In the genomic region with DNA sequence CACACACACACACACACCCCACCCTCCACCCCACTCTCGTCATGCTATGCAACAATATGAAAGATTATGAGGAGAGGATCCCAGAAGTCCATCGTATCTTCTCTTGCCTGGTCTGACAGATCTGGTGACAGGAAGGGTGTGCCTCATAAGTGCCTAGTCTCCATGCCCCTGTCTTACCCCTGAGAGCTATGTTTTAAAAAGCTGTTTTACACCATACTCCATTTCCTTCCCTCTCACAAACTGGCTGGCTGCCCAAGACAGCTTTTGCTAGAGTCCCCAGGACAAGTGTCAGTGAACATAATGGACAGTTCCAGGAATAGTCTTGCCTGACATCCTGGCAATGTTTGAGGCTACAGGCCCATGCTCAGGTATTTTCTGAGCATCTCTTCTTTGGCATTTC, we compare ENCODE assay signal across 14 mouse cellular contexts.
DNase-seq lines count a peak whose midpoint lies in the region; ATAC-seq and TF ChIP-seq lines count a peak whose summit lies in the region.
"Had no signal": no experiment of that assay in that cellular context is flagged by ENCODE, and none has a peak within 500 bp of the region (broad histone marks: within the 10 kb centered on the region; RNA-seq: fewer than 3 reads in every experiment).

No protein-coding gene starts in this region.

- H3K27me3 ChIP-seq in embryonic facial prominence, embryonic 14.5 days (replicated peaks; ENCODE audit: control insufficient read depth, insufficient read depth, low read length), result no peaks in the 10 kb centered on the region
- no peaks in the 10 kb centered on the region for H3K27me3 ChIP-seq in embryonic facial prominence, embryonic 10.5 days (replicated peaks; ENCODE audit: low read depth, poor library complexity, severe bottlenecking)
- no peaks in the 10 kb centered on the region for H3K27me3 ChIP-seq in lung, embryonic 14.5 days (ENCODE audit: insufficient read depth, low read length)
- H3K27me3 ChIP-seq in midbrain, postnatal 0 days (ENCODE audit: insufficient read depth, low read length), result no peaks in the 10 kb centered on the region
- no peaks in the 10 kb centered on the region for H3K27me3 ChIP-seq in stomach, postnatal 0 days (ENCODE audit: control insufficient read depth, insufficient read depth, low read length)
- H3K27me3 ChIP-seq: forebrain, embryonic 15.5 days; limb, embryonic 12.5 days; liver, embryonic 15.5 days; neural tube, embryonic 15.5 days had no signal

- no peak overlapping the region for H3K4me2 ChIP-seq in embryonic facial prominence, embryonic 14.5 days (ENCODE audit: low read depth, low read length)
- H3K4me2 ChIP-seq in lung, embryonic 14.5 days, result no peak overlapping the region
- H3K4me2 ChIP-seq in midbrain, postnatal 0 days (ENCODE audit: low read depth, low read length, poor library complexity, severe bottlenecking), result no peak overlapping the region
- H3K4me2 ChIP-seq in stomach, postnatal 0 days (replicated peaks; ENCODE audit: low read depth), result no peak overlapping the region
- H3K4me2 ChIP-seq: forebrain, embryonic 15.5 days; limb, embryonic 12.5 days; liver, embryonic 15.5 days; neural tube, embryonic 15.5 days had no signal

- H3K36me3 ChIP-seq in embryonic facial prominence, embryonic 14.5 days (ENCODE audit: control insufficient read depth, insufficient read depth, low read length), result no peaks in the 10 kb centered on the region
- no peaks in the 10 kb centered on the region for H3K36me3 ChIP-seq in embryonic facial prominence, embryonic 10.5 days (replicated peaks)
- no peaks in the 10 kb centered on the region for H3K36me3 ChIP-seq in lung, embryonic 14.5 days (ENCODE audit: insufficient read depth)
- no peaks in the 10 kb centered on the region for H3K36me3 ChIP-seq in midbrain, postnatal 0 days (ENCODE audit: insufficient read depth, low read length)
- no peaks in the 10 kb centered on the region for H3K36me3 ChIP-seq in stomach, postnatal 0 days (ENCODE audit: control insufficient read depth, insufficient read depth, low read length)
- H3K36me3 ChIP-seq: forebrain, embryonic 15.5 days; hindbrain, embryonic 10.5 days; limb, embryonic 12.5 days; liver, embryonic 15.5 days; neural tube, embryonic 15.5 days had no signal

- TF ChIP-seq CTCF in lung, embryonic 14.5 days (IDR thresholded peaks at IDR 0.05; ENCODE audit: low read depth), result no peak
- TF ChIP-seq CTCF in lung, adult 2 months (IDR thresholded peaks at IDR 0.05; ENCODE audit: insufficient read depth, low read length), result no peak
- no peak for TF ChIP-seq CTCF in midbrain, postnatal 0 days (IDR thresholded peaks at IDR 0.05)
- TF ChIP-seq CTCF in stomach, postnatal 0 days (IDR thresholded peaks at IDR 0.05; ENCODE audit: low read depth), result no peak

- ATAC-seq in embryonic facial prominence, embryonic 14.5 days (ENCODE audit: low read depth), result no peak
- ATAC-seq in lung, embryonic 14.5 days (ENCODE audit: insufficient read depth), result no peak
- ATAC-seq in midbrain, postnatal 0 days (ENCODE audit: low FRiP score), result no peak
- ATAC-seq in stomach, postnatal 0 days (ENCODE audit: low FRiP score, low TSS enrichment), result no peak
- ATAC-seq: forebrain, embryonic 15.5 days had no signal

- no peak overlapping the region for H3K27ac ChIP-seq in embryonic facial prominence, embryonic 14.5 days (replicated peaks; ENCODE audit: low read depth, low read length)
- H3K27ac ChIP-seq in embryonic facial prominence, embryonic 10.5 days (replicated peaks), result no peak overlapping the region
- no peak overlapping the region for H3K27ac ChIP-seq in lung, embryonic 14.5 days (ENCODE audit: low read depth)
- H3K27ac ChIP-seq in midbrain, postnatal 0 days (ENCODE audit: low read depth, low read length), result no peak overlapping the region
- no peak overlapping the region for H3K27ac ChIP-seq in stomach, postnatal 0 days (replicated peaks)
- H3K27ac ChIP-seq: forebrain, embryonic 15.5 days; hindbrain, embryonic 10.5 days; limb, embryonic 12.5 days; liver, embryonic 15.5 days; neural tube, embryonic 15.5 days had no signal

- no peak overlapping the region for H3K4me3 ChIP-seq in embryonic facial prominence, embryonic 14.5 days (ENCODE audit: low read depth, low read length)
- no peak overlapping the region for H3K4me3 ChIP-seq in embryonic facial prominence, embryonic 10.5 days
- no peak overlapping the region for H3K4me3 ChIP-seq in lung, embryonic 14.5 days (ENCODE audit: low read depth, low read length)
- no peak overlapping the region for H3K4me3 ChIP-seq in lung, adult 2 months (replicated peaks; ENCODE audit: extremely low read depth, low read depth, low read length)
- no peak overlapping the region for H3K4me3 ChIP-seq in midbrain, postnatal 0 days (ENCODE audit: low read depth, low read length)
- H3K4me3 ChIP-seq in stomach, postnatal 0 days (ENCODE audit: low read depth, low read length), result no peak overlapping the region
- H3K4me3 ChIP-seq: forebrain, embryonic 15.5 days; hindbrain, embryonic 10.5 days; limb, embryonic 12.5 days; liver, embryonic 15.5 days; neural tube, embryonic 15.5 days had no signal

- TF ChIP-seq EP300 in stomach, postnatal 0 days (optimal IDR thresholded peaks at IDR 0.05), result no peak

- no peaks in the 10 kb centered on the region; the same call in 1 of the 2 replicates for H3K4me1 ChIP-seq in embryonic facial prominence, embryonic 14.5 days (ENCODE audit: control insufficient read depth, insufficient read depth, low read length)
- peaks cover 13% of the 10 kb centered on the region for H3K4me1 ChIP-seq in embryonic facial prominence, embryonic 10.5 days
- H3K4me1 ChIP-seq in lung, embryonic 14.5 days (ENCODE audit: insufficient read depth), result no peaks in the 10 kb centered on the region
- H3K4me1 ChIP-seq in lung, adult 2 months (ENCODE audit: control insufficient read depth, insufficient read depth, low read length), result no peaks in the 10 kb centered on the region
- no peaks in the 10 kb centered on the region for H3K4me1 ChIP-seq in midbrain, postnatal 0 days (ENCODE audit: insufficient read depth, low read length)
- H3K4me1 ChIP-seq in stomach, postnatal 0 days (replicated peaks; ENCODE audit: control insufficient read depth, insufficient read depth), result no peaks in the 10 kb centered on the region
- H3K4me1 ChIP-seq: forebrain, embryonic 15.5 days; limb, embryonic 12.5 days; liver, embryonic 15.5 days; neural tube, embryonic 15.5 days had no signal

- DNase-seq in embryonic facial prominence, embryonic 14.5 days (ENCODE audit: low spot score), result peak; percentile 29
- DNase-seq in embryonic facial prominence, embryonic 10.5 days (ENCODE audit: low spot score), result no peak
- DNase-seq in lung, embryonic 14.5 days, result peak; percentile 68
- DNase-seq in lung, adult 2 months, result no peak
- DNase-seq in kidney, postnatal 36 days, result peak; percentile 66 to 68
- DNase-seq in midbrain, postnatal 0 days (ENCODE audit: low spot score), result no peak
- no peak for DNase-seq in embryo, embryonic 10.5 days (ENCODE audit: low spot score)
- no peak for DNase-seq in stomach, postnatal 0 days (ENCODE audit: low spot score)
- DNase-seq: cerebellum, adult 18-20 months had no signal

- no peak for TF ChIP-seq POLR2A in lung, adult 2 months (IDR thresholded peaks at IDR 0.05; ENCODE audit: borderline replicate concordance, extremely low read depth, low read depth, low read length)

- no peaks in the 10 kb centered on the region for H3K9me3 ChIP-seq in embryonic facial prominence, embryonic 14.5 days (ENCODE audit: control insufficient read depth, low read length)
- H3K9me3 ChIP-seq in embryonic facial prominence, embryonic 10.5 days, result no peaks in the 10 kb centered on the region
- no peaks in the 10 kb centered on the region for H3K9me3 ChIP-seq in lung, embryonic 14.5 days (ENCODE audit: low read depth, low read length)
- no peaks in the 10 kb centered on the region for H3K9me3 ChIP-seq in midbrain, postnatal 0 days (ENCODE audit: low read length)
- no peaks in the 10 kb centered on the region for H3K9me3 ChIP-seq in stomach, postnatal 0 days (ENCODE audit: control insufficient read depth, low read length)
- H3K9me3 ChIP-seq: forebrain, embryonic 15.5 days; hindbrain, embryonic 10.5 days; limb, embryonic 12.5 days; liver, embryonic 15.5 days; neural tube, embryonic 15.5 days had no signal

- no peak overlapping the region for H3K9ac ChIP-seq in embryonic facial prominence, embryonic 14.5 days (ENCODE audit: low read depth, low read length)
- H3K9ac ChIP-seq in lung, embryonic 14.5 days, result no peak overlapping the region
- H3K9ac ChIP-seq in midbrain, postnatal 0 days (replicated peaks; ENCODE audit: low read length, poor library complexity, severe bottlenecking), result no peak overlapping the region
- H3K9ac ChIP-seq in stomach, postnatal 0 days (ENCODE audit: low read length), result no peak overlapping the region
- H3K9ac ChIP-seq: forebrain, embryonic 15.5 days; limb, embryonic 12.5 days; liver, embryonic 15.5 days; neural tube, embryonic 15.5 days had no signal

- WGBS in embryonic facial prominence, embryonic 14.5 days, result 88% methylated on average over 2 of the region's 2 CpGs
- WGBS in embryonic facial prominence, embryonic 10.5 days, result 90% methylated on average over 2 of the region's 2 CpGs
- WGBS in lung, embryonic 14.5 days, result 53% methylated on average over 2 of the region's 2 CpGs
- 32% methylated on average over 2 of the region's 2 CpGs for WGBS in lung, adult 2 months
- WGBS in midbrain, postnatal 0 days, result 82% methylated on average over 2 of the region's 2 CpGs
- 83% methylated on average over 2 of the region's 2 CpGs for WGBS in stomach, postnatal 0 days

Comparison
In these comparisons a context has a peak if more than half of its experiments do, and no peak if none do; other contexts are left out.
1. DNase-seq: peak in embryonic facial prominence, embryonic 14.5 days (single experiment), lung, embryonic 14.5 days (single experiment) and kidney, postnatal 36 days (2 of 2); none in embryonic facial prominence, embryonic 10.5 days (single experiment), lung, adult 2 months (single experiment), midbrain, postnatal 0 days (single experiment), embryo, embryonic 10.5 days (single experiment) and stomach, postnatal 0 days (single experiment).